Mouse (Mus musculus) kidney, postnatal 4 days (tissue): ENCODE results near the gene Nr1h2.

Source experiments
- DNase-seq, 2 experiments: peaks; one replicate each; pipeline ENCODE4 v3.0.0; 2021; ENCODE audit warnings: mixed read lengths in 2 of 2

The Nr1h2 gene

DNA sequence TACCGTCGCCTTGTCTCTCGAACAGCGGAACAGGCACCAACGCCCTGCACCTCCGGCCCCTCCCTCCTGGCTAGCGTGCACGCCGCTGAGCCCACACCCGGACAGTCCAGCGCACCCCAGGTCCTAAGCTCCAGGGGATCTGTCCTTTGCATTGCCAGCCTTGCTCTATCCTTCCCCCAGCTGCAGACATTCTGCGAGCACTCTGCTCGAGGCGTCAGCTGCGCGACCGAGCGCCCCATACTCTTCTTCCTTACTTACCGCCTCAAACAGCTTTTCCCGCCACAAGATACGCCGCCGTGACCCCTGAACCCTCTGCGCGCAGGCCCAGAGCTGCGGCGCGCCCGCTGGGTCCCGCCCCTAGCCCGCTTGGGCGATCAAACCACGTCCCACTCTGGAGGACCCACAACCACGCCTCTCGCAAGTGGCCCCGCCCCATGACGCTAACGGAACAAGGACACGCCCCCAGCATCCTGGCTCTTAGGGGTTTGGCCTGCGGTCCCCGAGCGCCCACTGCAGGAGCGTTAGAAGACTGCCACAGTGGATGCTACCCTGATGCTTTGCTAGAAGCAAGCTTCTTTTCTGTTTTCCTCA, 5.2 kb downstream of the Nr1h2 start, which contains the start of gene Pold1:
Gene Pold1 (minus strand): TSS at position 353 of the 591 bp plus-strand sequence.
- peak; percentile 100 for DNase-seq

DNA sequence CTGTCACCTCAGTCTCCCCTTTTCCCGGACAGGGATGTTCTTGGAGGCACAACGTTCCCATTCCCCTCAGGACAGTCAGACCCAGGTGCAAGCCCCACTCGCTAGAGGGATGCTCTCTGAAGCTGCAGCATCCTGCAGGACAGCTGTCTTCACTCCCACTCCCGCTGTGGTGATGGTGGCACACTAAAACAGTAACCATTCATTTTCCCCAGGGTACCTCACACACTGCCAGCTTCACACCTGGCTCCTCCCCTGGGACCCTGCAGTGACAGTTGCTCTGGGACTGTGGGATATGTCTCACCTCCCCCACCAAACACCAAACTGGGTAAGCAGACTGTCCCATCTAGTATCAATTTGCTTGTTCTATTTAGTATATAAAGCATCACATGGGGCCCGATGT, 6.0 kb downstream of the Nr1h2 start:
- peak in 1 of 2 experiments; percentile 8 for DNase-seq

DNA sequence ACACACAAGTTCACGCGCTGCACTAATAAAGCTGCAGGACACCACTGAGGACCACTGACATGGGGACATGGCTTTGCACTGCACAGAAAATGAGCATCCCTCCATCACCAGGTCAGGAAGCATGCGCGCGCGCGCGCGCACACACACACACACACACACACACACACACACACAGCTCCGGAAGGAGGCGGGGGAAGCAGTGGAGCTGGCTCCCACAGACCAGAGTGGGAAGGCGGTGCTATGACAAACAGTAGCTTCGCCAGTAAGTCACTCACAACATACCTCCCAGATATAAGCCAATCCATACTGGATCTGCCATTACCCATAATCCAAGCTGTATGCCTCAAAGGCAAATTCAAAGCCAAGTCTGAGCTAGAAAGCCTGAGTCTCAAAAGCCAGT, 6.7 kb downstream of the Nr1h2 start:
- DNase-seq: no peak

DNA sequence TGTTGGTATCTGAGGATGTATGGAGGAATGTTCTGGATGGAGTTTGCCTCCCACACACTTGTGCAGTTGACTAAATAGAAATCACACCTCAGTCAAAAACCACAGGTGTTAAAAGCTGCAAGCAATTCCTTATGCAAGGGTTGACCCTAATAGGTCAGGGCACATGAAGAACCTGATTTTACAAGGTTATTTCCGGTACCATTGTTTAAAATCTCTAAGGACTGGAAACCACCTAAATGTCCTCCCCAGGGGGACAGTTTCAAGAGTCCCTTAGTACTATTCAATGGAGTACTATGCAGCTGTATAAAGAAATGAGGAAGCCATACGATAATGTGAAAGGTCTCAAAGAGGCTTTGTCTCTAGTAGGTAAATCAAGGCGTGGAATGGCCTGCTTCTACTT, 7.5 kb downstream of the Nr1h2 start:
- no peak for DNase-seq

DNA sequence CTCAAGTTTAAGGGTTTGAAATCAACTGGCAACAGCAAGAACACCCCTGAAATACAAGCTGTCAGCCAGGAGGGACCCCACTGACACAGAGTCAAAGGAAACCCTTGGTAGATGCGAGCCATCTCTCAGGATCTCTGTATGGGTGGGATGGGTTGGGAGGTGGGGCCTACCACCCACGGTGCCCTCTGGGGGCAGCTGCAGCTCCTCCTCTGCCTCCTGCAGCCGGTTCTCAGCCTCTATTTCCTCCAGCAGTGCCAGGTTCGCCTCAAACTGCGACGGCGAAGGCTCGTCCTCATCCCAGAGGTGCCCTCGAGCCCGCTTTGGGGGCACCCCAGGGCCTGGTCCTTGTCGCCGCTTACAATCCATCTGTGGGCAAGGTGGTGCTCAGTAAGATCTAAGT, 10.7 kb downstream of the Nr1h2 start:
- no peak for DNase-seq

DNA sequence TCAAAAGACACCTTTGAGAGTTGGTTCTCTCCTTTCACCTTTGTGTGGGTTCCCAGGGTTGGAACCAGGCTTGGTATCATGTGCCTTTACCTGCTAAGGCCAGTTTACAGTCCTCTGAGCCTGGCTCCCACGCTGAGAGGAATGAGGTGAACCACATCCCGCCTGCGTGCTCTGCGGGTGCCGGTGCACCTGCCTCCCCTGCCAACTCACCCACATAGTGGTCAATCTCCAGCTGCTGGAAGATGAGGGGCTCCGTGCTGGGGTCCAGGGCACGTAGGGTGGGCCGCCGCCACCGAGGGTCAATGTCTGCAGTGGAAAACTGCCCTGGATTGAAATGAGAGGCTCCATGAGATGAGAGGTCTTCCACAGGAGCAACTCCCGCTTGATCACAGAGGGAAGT, 11.2 kb downstream of the Nr1h2 start:
- DNase-seq: no peak

DNA sequence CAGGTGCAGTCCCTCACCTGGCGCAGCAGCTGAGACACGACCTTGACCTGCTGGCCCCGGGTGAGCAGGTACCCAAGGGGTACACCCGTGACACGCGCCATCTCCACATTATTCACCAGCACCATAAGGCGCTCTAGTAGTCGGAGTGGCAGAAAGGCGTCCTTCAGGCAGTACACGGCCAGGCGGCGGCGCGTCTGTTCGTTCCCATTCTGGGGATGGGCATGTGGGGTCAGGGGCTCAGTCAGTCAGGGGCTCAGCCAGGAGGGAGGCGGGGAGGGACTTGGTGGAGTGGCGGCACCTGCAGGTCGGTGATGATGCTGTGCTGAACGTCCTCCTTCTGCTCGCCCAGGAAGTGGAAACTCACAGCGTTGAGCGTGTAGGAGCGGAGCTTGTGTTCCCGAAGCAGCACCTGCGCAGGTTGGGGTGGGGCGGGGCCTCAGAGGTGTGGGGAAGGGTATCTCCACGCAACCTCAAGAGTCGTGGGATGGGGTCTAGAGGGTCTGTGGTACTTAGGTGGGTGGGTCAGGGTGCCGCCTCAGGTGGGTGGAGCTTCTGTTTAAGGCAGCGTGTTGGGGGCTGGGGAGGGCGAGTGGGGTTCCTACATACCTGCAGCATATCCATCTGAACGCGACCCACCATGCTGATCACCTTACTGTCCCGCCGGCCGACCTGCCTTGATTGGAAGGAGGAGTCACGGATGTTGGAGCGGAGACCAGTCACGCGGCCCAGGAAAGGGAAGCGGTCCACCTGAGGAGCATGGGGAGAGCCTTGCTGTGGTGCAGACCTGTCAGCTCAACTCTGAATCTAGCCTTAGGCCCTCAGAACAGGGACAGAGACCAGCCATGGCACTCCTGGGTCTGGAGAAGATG, 14.8 kb downstream of the Nr1h2 start:
- DNase-seq: no peak

DNA sequence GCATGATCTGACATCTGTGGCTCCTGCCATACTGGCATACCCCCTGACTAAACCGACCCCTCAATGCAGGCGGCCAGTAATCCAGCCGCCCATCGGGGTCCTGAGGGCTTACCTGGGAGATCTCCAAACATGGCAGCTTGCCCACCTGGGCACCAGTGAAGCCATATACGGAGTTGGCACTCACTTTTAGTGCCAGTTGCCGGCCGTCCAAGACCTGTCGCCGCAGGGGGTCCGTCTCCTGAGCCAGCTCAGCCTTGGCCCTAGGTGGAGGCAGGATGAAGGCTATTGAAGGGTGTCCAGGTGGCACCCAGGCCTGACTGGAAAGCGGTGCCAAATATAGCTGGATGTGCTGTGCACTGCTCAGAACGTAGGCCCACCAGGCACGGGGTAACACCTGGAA, 16.3 kb downstream of the Nr1h2 start:
- DNase-seq: no peak

DNA sequence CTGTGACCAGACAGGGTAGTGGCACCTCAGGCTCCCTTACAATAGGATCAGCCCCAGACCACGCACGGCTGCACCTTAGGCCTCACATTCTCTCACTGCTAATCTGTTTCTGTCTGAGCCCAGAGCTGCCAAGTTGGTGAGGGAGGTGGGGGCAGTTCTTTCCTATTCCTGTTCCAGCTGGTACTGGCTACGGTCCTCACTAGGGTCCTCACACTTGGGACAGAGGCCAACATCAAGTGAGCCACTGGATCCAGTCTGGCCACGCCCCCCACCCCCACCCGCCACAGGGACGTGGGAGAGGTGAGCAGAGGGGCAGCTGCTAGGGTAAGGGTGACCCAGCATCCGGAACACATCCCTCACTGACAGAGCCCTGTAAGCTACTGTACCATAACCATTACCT, 16.7 kb downstream of the Nr1h2 start:
- no peak for DNase-seq

DNA sequence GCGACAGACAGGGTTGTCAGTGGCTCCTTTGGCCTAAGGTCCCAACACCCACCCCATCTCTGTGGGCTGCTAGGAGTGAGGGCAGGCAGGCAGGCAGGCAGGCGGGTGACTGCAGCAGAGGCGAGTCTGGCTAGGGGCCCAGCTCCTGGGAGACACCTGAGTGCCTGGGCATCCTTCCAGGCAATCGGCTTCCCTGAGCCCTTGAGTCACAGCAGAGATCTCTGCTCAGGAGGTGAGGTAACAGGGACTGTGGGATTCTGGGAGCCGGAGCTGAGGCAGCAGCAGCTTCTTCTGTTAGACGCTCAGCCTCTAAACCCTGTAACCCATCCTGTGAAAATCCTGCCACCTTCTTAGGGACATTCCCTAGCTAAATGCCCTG, 17.2 kb downstream of the Nr1h2 start:
- DNase-seq: peak in 1 of 2 experiments; percentile 41

DNA sequence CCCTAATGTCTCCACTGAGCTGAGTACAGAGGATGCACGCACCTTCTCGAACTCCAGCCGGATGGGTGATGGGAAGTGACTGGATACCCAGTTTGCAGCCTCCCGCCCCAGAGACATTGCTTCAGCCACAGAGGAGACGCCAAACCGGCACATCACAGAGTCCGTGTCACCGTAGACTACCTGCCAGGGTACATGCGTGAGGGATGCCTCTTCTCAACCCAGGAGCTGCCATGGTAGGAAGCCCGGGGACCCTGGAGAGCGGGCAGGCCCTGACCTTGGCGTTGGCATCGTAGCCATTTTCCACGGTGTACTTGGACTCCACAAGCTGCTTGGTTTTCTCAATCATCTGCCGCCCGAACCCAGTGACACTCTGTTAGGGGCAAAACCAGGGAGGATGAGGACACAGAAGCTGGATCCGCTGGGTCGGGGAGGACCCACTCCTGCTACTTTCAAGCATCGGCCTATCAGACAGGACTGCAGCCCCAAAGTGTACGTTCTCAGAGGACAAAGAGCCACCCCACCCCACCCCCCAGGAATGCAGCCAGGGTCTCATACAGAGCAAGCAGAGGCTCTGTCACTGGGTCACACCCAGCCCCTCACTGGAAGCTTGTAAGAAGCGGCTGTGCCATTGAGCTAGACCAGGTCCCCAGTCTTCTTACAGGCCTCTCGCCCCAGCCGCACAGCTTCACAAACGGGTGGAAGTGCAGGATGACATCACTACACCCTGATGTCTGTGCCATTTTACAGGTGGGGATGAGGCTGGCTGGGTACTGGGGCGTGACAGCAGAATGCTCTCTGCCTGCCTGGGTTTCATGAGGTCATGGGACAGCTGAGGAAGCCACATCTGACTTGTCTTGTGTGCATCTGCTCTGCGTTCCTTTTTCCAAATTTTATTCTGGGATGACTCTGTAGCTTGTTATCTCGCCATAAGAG, 17.8 kb downstream of the Nr1h2 start:
- no peak for DNase-seq

DNA sequence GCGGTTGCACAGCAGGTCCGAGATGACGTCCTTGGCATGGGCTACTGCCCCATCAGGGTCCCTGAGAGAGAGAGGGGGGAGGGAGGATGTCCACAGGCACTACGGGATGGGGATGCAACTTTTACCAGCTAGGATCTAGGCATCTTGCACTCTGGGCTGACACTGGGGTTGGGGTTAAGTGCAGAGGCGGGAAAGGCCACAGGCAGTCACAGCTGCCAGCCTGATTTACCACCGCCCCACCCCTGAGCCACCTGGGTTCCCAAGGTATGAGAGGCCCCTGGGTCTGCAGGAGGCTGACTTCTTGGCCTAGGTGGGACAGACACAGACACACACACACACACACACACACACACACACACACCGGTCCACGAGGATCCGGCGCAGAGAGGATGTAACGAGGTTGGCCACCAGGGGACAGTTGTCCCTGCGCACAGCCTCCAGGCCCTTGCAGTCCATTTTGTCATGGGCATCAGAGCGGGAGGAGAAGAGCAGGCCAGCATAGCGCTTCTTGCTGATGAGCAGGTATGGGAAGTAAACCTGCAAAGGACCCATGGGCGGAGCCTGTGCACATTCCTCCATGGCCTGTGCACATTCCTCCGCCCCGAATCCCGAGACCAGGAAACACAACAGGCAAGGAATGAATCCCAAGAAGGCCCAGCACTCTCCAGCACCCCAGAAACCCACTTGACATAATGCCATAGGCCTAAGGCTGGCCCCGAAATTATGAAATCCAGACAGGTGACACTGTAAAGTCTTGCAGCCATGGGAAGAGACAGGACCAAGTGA, 18.9 kb downstream of the Nr1h2 start:
- DNase-seq: no peak

DNA sequence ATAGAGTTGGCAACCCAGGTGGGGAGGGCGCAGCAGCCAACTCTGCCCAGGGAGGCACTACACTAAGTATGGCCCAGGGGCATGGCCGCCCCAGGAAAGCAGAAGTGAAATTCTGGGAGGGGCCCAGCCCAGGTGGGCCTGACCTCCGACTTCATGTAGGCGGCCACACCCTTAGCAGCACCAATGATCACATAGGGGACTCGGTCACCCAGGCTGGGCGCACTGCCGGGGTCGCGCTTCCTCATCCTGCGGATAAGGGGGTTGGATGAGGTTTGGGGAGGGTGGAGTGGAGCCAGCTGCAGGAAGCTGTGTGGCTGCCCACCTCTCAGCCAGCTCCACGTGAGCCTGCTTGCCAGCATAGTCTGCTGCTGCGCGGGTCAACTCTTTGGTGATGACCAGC, 19.5 kb downstream of the Nr1h2 start:
- DNase-seq: no peak

DNA sequence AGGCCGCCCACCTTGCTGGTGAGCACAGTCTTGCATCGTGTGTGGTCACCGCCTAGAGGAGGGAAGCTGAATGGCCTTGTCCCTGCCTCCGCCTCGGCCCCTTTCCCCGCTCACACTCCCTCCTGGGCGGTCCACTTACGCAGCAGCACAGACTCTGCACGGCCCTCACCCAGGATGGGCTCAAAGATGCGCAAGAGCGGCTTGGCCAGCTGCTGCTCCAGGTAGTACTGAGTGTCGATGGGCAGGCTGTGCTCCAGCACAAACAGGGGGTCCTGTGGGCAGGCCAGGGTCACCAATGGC, 20.1 kb downstream of the Nr1h2 start:
- no peak for DNase-seq

DNA sequence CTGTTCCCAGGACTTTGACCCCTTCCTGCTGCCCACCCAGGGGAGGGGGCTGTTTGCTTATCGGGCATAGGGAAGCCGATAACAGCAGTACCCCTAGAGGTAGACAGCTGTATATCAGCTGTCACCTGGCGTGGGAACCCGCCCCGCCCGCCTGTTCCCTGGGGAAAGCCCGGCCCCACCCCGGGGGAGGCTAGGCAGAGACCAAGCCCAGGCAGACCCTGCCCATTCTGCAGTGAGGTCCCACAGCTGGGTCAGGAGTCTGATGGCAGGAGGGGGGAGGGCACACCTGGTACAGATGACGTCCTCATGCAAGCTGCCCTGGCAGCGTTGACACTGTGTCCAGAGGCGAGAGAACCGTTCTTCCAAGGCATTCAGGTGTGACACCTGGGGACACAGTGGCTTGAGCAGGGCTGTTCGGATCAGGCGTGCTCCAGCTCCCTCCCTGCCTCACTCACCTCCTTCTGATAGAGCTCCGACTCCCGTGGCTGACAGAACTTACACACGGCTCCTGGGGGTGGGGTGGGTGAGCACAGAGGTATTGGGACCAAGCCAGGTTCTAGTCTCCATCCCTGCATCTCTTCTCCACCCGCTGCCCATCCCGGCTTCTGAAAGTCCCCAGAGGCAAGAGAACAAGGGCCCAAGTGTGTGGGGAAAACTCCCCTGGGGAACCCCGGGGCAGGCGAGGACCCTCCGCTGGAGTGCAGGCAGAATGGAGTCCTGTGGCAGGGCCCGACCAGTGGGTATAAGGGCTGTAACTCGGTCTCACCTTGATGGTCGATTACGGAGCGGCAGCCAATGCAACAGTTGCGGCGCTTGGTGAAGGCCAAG, 20.6 kb downstream of the Nr1h2 start:
- no peak for DNase-seq

DNA sequence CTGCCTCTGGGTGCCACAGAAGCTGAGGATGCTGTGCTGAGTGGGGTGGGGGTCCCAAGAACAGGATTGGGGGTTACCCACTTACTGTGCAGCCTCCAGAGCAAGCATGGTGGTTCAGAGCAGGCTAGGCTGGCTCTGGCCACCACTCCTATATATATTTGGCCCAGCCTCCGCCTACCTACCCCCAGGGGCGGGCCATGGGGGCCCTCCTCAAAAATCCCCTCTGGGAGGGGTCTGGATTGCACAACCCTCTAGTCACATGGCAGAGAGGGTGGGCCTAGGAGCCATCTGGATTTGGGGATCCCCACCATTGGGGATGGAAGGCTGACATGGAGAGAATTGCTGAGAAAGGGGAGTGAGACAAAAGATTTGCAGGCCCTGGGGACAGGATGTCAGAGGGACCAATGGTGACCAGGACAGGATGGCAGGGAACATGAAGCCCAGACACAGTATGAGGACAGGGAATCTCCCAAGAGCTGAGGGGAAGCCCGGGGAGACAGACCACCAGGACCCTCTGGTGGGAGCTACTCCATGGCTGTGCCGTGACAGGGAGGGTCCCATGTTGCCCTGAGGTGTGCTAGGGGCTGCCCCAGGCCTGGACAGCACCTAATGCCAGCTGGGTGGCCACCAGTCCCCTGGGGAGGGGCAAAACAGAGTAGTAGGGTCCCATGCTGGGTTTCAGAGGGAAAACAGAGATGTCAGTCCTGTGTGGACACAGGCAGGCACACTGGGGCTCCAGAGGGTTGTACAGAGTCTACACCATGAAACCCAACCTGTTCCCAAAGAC, 21.6 kb downstream of the Nr1h2 start, which contains the start of gene Spib:
Gene Spib (minus strand): TSS at position 126 of the 787 bp plus-strand sequence.
- DNase-seq: no peak

DNA sequence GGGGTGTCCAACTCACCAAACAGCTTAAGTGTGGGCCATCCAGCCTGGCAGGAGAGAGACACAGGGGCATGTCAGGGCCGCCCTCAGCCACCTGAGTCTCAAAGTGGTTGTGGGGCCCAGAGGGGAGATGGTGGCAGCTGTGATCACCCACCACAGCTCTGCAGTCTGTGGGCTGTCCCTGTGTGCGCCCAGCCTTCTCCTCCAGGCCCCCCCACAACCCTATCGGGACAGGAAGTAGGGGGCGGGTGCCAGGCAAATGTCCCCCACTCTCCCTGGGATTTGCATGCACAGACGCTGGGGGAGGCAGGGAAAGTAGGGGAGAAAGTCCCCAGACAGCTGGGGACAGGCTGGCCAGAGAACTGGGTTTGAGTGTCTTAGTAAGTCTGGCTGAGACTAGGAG, 22.5 kb downstream of the Nr1h2 start:
- DNase-seq: no peak

DNA sequence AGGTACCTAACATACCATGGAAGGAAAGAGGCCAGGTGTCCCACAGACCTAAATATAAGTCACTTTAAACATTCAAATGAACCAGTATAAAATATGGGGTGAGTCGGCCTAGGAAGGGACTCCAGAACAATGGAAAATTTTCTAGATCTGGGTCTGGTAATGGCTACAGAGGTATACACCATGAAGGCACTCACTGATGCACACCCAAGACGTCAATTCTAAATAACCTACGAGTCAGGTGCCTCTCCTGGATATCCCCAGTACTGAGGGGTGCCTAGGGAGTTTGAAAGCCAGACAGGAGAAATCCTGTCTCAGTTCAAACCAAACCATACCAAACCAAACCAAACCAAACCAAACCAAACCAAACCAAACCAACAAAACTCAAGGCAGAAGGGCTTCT, 23.2 kb downstream of the Nr1h2 start:
- no peak for DNase-seq

DNA sequence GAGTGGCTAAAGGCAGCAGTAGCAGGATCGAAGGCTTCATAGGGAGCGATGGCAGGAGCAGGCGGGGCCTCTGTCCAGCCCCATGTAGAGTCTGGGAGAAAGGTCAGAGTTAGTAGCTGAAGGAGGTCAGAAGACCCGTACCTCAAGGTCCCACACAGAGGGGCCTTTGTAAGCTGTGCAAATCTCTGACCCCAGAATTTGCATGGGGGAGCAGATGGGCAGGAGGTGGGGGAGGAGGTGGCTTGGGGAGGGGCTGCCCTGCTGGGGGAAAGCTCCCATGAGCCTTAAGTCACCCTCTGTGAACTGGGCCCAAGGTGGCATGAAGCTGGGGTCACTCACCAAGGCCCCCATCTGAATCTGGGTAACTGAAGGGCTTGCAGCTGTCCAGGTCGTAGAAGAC, 24.2 kb downstream of the Nr1h2 start:
- no peak for DNase-seq

DNA sequence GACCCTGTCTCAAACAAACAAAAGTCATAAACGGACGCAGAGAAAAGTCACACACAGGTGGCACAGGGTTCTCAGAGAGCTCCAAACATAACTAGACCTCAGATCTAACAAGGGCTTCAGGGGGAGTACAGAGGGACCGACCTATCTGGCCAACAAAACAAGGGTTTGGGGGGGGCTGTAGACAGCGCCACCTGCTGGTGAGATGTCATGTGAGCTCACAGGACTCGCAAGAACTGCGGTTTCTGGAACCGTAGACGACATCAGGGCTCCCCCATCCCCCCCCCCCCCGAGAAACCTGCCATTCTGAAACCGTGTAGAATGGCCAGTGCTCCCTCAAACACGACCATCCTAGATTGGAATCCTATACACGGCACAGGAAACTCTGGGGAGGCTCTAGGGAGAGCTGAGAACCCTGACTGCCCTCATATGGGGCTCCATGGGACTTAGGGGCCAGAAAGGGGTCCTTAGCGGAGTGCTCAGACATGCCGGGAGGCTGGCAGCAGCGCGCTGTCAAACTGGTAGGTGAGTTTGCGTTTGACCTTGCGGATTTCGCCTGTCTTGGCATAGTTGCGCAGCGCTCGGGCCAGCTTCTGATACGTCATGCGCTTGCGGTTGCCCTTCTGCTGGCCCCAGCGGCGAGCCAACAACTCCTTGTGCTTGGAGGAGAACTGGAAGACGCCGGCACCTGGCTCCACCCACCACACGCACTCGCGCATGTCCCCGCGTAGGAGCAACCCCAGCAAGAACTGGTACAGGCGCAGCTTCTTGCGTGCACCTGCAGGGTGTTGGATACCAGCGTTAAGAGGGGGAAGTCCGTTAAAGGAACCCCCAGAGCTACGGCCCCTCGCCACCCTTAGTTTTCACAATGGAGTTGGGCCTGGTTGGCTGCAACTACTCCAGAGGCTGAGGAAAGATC, 26.0 kb downstream of the Nr1h2 start:
- peak; percentile 85 to 88 for DNase-seq
